Mouse (Mus musculus): ENCODE data around the gene Thsd4.

- TF ChIP-seq CTCF (IDR thresholded peaks at IDR 0.05; ENCODE audit: control insufficient read depth, insufficient read depth, insufficient read length) = no peak
- TF ChIP-seq MAX (IDR thresholded peaks at IDR 0.05) = no peak
- no peak for TF ChIP-seq MYOD1 (IDR thresholded peaks at IDR 0.05; ENCODE audit: control insufficient read depth, insufficient read length, low read depth)
- TF ChIP-seq FOSL1 (IDR thresholded peaks at IDR 0.05; ENCODE audit: insufficient read depth, low read length, poor library complexity, severe bottlenecking) = no peak
- TF ChIP-seq USF1 (IDR thresholded peaks at IDR 0.05; ENCODE audit: low read depth) = no peak
Observed at GRCm38 (mm10) chr9:60184083-60184482, 337.8 kb downstream of the Thsd4 start.
